Mouse (Mus musculus): Measurements from ENCODE around the gene Dop1b.

DNA sequence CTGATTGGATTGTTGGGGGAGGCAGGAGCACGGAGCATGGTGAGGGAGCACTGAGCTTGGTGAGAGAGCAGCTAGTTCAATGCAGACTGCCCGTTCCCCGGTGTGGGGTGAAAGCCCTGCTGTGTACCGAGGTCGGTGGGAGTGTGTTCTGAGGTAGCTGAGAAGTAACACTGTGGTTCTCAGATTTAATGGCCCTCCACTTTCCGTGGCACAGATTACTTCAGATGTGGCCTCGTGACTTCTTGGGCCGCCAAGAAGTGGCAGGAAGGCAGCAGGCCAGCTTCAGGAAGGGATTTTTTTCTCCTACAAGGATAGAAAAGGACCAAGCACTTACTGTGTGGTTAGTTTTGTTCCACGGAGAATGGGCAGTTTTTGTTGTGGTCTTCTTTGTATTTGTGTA is 17.0 kb downstream of the Dop1b start:
- TF ChIP-seq CTCF (IDR thresholded peaks at IDR 0.05; ENCODE audit: extremely low read depth, insufficient read depth, low read length), result no peak
- TF ChIP-seq POLR2A (IDR thresholded peaks at IDR 0.05; ENCODE audit: extremely low read depth, insufficient read depth, low read length), result no peak
